Mouse (Mus musculus) hindbrain, embryonic 12.5 days (tissue): ENCODE measurements around the gene Jam3. TPM values are rescaled to one million over a fixed set of nuclear protein-coding genes. Genes with fewer than 3 reads are reported as not detected.
A peak's percentile ranks its signal among the peaks of the same experiment; 100 is the strongest.

Source experiments
- ATAC-seq: fragments of 200-750 bp; cut with Nextera tagmentation; 2 replicates; pipeline ENCODE4 v1.8.0; 2017; ENCODE audit warnings: moderate TSS enrichment; ENCODE audit not compliant: low FRiP score
- H3K27ac ChIP-seq: fragments of 300-500 bp; sonication (generic); 2 replicates; pipeline ENCODE4 v1.5.1; 2016; ENCODE audit warnings: mild to moderate bottlenecking
- H3K27me3 ChIP-seq: fragments of 300-500 bp; sonication (generic); 2 replicates; pipeline ENCODE4 v1.6.1; 2016; ENCODE audit warnings: mild to moderate bottlenecking
- H3K36me3 ChIP-seq: fragments of 300-500 bp; sonication (generic); 2 replicates; pipeline ENCODE4 v1.6.1; 2016; ENCODE audit warnings: mild to moderate bottlenecking
- H3K4me1 ChIP-seq: fragments of 300-500 bp; sonication (generic); 2 replicates; pipeline ENCODE4 v1.6.1; 2016
- H3K4me2 ChIP-seq: fragments of 300-500 bp; sonication (generic); replicated peaks from 2 replicates; pipeline ENCODE4 v1.6.1; 2016; ENCODE audit warnings: mild to moderate bottlenecking
- H3K4me3 ChIP-seq: fragments of 300-500 bp; sonication (generic); 2 replicates; pipeline ENCODE4 v1.5.1; 2016; ENCODE audit warnings: mild to moderate bottlenecking
- H3K9ac ChIP-seq: fragments of 300-500 bp; sonication (generic); 2 replicates; pipeline ENCODE4 v1.6.1; 2016; ENCODE audit warnings: mild to moderate bottlenecking, moderate library complexity
- H3K9me3 ChIP-seq: fragments of 300-500 bp; sonication (generic); replicated peaks from 2 replicates; pipeline ENCODE4 v1.6.1; 2016; ENCODE audit warnings: mild to moderate bottlenecking
- WGBS: fragments of 180-500 bp; shearing (Covaris S2); methylation state at CpG from one replicate; pipeline ENCODE4 v1.1.7; 2016; 5-methylcytosine and 5-hydroxymethylcytosine counted together
- polyA plus RNA-seq: library from polyadenylated mRNA; unstranded; fragments of >200 nt; fragmentation: Nextera tagmentation; extraction: Ambion mirVana; gene quantifications from 2 replicates; pipeline ENCODE4 v1.2.1, GENCODE M21; 2016

The Jam3 gene
- polyA plus RNA-seq, 1 experiment from 2014 or later, result 131 TPM

DNA sequence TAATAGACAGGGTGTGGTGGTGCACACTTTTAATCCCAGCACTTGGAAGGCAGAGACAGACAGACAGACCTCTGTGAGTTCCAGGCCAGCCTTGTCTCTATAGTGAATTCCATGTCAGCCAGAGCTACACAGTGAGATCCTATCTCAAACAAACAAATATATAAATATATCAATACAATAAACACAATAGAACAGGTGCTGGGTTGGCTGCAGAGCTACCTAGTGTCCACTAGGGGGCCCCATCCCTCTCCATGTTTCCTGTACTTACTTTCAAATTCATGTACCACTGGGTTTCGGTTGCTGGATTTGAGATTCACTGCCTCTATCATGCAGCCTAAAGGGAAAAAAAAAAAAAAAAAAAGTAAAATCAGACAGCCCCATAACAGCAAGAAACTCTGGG lies 49.1 kb downstream of the Jam3 start:
- peaks cover 6% of the 10 kb centered on the region; the same call in 1 of the 2 replicates for H3K4me1 ChIP-seq
- WGBS, result 50% methylated on average over 1 of the region's 1 CpGs
- H3K9me3 ChIP-seq, result no peaks in the 10 kb centered on the region
- no peaks in the 10 kb centered on the region for H3K27me3 ChIP-seq
- H3K4me2 ChIP-seq, result no peak overlapping the region
- ATAC-seq, result 0 out of 2 replicates have a peak, but pooled peaks have one; percentile 17
- H3K27ac ChIP-seq, result no peak overlapping the region
- H3K36me3 ChIP-seq, result peaks cover 45% of the 10 kb centered on the region
- no peak overlapping the region for H3K9ac ChIP-seq
- H3K4me3 ChIP-seq, result no peak overlapping the region

DNA sequence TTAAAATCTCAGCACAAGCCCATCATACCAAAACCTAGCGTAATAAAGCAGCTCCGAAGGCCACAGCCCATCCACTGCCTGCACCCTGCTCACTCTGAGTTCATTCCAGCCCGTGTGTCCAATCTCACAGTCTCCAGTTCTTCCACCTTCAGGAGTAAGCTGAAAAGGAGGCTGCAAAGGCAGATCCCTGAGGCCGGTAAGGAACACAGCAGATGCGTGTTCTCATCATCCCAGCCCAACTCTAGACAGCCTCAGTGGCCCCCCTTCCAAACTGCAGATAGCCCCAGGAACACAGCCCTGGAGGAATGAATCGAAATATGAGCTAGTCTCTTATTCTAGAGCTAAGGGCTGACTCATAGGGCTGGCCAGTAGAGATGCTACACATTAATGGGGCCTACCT lies 53.8 kb downstream of the Jam3 start:
- no peak overlapping the region for H3K4me3 ChIP-seq
- 90% methylated on average over 6 of the region's 6 CpGs for WGBS
- H3K27ac ChIP-seq, result no peak overlapping the region
- H3K9me3 ChIP-seq, result no peaks in the 10 kb centered on the region
- H3K9ac ChIP-seq, result no peak overlapping the region
- no peaks in the 10 kb centered on the region for H3K27me3 ChIP-seq
- no peaks in the 10 kb centered on the region; the same call in 1 of the 2 replicates for H3K4me1 ChIP-seq
- peaks cover 85% of the 10 kb centered on the region for H3K36me3 ChIP-seq
- no peak overlapping the region for H3K4me2 ChIP-seq
- no peak for ATAC-seq

DNA sequence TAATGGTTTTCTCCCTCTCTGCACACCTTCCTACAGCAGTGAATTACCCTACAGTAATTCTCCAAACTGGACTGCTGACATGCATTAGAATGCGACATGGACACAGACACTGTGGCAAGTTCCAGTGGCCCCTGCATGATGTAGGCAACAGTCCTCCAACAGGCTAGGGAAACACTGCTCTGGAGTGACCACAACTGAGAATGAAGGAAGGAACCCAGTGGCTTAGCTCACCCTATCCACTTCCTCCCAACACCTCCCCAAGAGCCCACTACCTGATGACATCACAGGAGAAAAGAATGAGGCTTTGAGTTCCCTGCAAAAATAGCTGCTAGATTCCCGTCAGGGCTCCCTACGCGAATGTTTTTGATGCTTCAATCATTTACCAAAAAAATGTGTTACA lies 55.7 kb downstream of the Jam3 start:
- 90% methylated on average over 4 of the region's 4 CpGs for WGBS
- H3K36me3 ChIP-seq, result peaks cover 91% of the 10 kb centered on the region

DNA sequence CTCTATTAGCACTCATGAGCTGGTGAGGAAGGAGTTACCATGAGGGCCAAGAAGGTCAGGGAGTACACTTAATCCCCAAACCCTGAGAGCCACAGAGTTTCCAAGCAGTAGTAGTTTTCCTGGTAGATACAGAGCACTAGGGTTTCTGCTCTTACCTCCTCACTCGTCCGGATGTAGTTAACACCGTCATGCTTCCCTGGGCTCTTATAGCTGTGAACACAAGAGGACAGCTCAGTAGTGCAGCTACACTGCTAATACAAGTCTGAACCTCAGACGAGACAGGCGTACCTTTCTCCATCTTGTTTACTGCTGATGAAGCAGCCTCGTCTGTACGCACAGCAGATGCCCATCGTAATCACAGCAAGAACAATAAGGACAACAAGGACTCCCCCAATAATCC lies 56.7 kb downstream of the Jam3 start:
- no peak overlapping the region for H3K27ac ChIP-seq
- H3K4me3 ChIP-seq, result no peak overlapping the region
- WGBS, result 83% methylated on average over 8 of the region's 8 CpGs
- H3K4me1 ChIP-seq, result no peaks in the 10 kb centered on the region; the same call in 1 of the 2 replicates
- no peaks in the 10 kb centered on the region for H3K27me3 ChIP-seq
- H3K9me3 ChIP-seq, result no peaks in the 10 kb centered on the region
- no peak for ATAC-seq
- H3K9ac ChIP-seq, result no peak overlapping the region
- H3K36me3 ChIP-seq, result peaks cover 89% of the 10 kb centered on the region
- H3K4me2 ChIP-seq, result no peak overlapping the region

More for the DNA sequence above, 55.7 kb downstream of the Jam3 start:
- Histone ChIP-seq H3K27ac (no peak overlapping the region), H3K4me2 (no peak overlapping the region), H3K9ac (no peak overlapping the region), H3K4me1 (no peaks in the 10 kb centered on the region; the same call in 1 of the 2 replicates), H3K9me3 (no peaks in the 10 kb centered on the region), H3K27me3 (no peaks in the 10 kb centered on the region), H3K4me3 (no peak overlapping the region)
- ATAC-seq, result no peak

DNA sequence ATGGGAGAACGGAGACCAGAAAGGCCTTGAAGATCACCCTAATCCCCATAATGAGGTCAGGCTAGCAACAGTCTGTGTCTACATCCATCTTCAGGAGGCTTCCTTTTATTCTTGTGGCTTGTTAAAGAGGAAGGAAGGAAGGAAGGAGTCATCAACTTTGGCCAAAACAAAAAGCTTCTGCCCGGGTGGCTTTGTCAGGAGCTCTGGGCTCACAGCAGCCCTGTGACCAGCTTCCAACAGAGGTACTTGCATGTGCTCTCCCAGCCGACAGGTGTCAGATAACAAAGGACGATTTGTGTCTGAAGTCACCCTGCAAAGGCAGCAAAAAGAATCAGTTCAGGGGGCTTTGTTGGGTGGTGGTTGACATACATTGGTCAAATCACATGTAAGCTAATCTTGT lies 57.1 kb downstream of the Jam3 start:
- 47% methylated on average over 4 of the region's 4 CpGs for WGBS
- Histone ChIP-seq H3K4me2 (no peak overlapping the region), H3K27ac (no peak overlapping the region), H3K4me1 (no peaks in the 10 kb centered on the region; the same call in 1 of the 2 replicates), H3K9ac (no peak overlapping the region), H3K9me3 (no peaks in the 10 kb centered on the region), H3K36me3 (peaks cover 89% of the 10 kb centered on the region), H3K4me3 (no peak overlapping the region), H3K27me3 (no peaks in the 10 kb centered on the region)
- ATAC-seq, result no peak

DNA sequence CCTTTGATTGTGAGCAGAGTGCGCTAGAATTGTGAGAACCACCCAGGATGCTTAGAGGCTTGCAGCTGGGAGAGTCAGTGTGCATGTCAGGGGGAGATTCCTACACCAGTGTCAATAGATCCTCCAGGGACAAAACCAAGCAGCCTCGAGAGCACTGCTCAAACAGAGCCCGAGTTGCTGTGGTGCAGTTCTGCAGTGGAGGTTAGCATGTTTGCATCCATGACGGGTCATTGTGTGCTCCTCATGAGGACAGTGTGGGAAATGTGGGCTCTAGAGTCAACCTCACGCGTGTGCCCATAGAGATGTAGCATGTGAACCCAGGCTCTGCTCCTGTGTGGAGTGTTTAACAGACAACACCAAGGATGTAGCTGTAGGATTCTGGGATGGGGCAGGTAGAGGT lies 62.3 kb downstream of the Jam3 start:
- 90% methylated on average over 6 of the region's 6 CpGs for WGBS
- ATAC-seq, result no peak
- Histone ChIP-seq H3K27me3 (no peaks in the 10 kb centered on the region), H3K4me1 (no peaks in the 10 kb centered on the region), H3K9me3 (no peaks in the 10 kb centered on the region), H3K4me2 (no peak overlapping the region), H3K27ac (no peak overlapping the region), H3K4me3 (no peak overlapping the region), H3K9ac (no peak overlapping the region), H3K36me3 (peaks cover 84% of the 10 kb centered on the region)

DNA sequence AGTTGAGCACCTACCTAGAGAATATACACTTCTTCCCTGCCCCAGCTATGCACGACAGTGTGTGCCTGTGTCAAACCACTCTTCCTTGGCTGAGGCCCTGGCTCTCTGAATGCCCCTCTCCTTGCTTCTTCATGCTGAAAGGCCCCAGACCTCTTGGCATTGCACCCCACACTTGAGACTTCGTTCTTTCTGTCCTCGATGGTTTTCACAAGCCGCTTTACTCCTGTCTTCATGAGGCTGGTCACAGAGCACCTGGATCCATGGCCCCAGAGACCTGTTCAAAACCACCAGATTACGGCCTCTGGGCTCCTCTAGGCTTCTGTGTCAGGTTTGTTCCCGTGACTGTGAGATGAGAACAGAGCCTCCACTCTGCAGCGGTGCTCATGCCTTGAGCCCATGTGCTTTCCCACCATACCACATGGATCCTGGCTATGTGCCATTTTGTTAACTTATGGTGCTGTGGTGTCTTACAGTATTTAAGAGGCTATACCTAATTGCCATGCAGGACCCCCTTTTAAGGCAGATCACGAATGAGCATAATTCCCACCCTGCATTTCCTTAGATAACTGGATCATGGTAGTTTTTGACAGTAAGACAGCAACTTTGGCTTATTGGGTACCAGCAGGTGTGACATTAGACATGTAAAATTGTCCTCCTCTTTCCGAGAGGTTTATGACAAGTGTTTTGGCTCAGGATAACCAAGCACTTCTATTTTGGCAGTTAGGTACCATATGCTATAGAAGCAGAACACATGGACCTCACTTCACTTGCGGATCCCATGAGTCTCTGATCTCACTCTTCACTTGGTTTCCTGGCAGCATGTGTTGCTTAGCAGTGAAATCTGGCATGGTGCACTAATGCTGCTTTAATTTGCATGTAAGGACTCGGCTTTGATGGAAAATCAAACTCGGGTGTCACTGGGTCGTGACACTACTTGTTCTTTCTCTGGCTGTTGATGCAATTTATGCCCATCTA lies 64.1 kb downstream of the Jam3 start:
- Histone ChIP-seq H3K4me1 (no peaks in the 10 kb centered on the region), H3K36me3 (peaks cover 88% of the 10 kb centered on the region), H3K4me2 (no peak overlapping the region), H3K27me3 (no peaks in the 10 kb centered on the region), H3K9ac (no peak overlapping the region), H3K9me3 (no peaks in the 10 kb centered on the region), H3K27ac (no peak overlapping the region), H3K4me3 (no peak overlapping the region)
- ATAC-seq, result no peak
- WGBS, result 92% methylated on average over 13 of the region's 13 CpGs

DNA sequence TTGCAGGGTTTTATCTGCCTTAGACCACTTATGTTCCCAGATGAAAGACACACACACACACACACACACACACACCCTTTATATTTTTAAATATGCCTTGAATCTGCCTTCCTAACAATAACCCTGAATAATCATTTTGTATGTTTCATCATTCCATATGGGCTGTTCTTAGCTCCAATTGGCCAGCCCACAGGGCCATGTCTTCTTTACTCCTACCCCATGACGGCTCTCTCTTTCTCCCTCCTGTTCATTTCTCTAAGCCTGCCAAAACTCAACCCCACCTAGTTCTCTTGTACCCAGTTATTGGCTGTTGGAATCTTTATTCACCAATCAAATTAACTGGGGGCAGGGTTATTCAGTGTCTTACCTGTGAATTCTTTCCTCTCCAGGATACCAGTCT lies 65.1 kb downstream of the Jam3 start:
- H3K9ac ChIP-seq, result no peak overlapping the region
- H3K4me3 ChIP-seq, result no peak overlapping the region
- no peaks in the 10 kb centered on the region for H3K4me1 ChIP-seq
- no peaks in the 10 kb centered on the region for H3K27me3 ChIP-seq
- peaks cover 88% of the 10 kb centered on the region for H3K36me3 ChIP-seq
- 92% methylated on average over 1 of the region's 1 CpGs for WGBS
- H3K27ac ChIP-seq, result no peak overlapping the region
- no peaks in the 10 kb centered on the region for H3K9me3 ChIP-seq
- ATAC-seq, result no peak
- H3K4me2 ChIP-seq, result no peak overlapping the region

DNA sequence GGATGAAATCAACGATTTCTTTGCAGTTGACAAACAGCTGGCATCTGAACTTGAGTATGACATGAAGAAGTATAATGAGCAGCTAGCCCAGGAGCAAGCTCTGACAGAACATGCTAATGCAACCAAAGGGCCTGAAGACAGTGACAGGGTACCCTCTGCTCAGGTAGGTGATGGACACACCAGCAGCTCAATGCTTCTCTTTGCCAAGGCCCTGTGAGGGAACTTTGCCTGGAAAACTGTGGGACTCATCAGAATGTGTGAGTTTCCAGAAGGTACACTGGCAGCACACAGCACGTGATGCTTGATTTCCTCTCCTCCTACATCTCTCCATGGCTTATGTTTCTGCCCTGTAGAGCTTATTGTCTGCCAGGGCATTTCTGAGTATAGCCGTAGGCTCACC lies 67.8 kb downstream of the Jam3 start:
- Histone ChIP-seq H3K27ac (no peak overlapping the region), H3K9ac (no peak overlapping the region), H3K36me3 (peaks cover 94% of the 10 kb centered on the region), H3K27me3 (no peaks in the 10 kb centered on the region), H3K4me2 (no peak overlapping the region), H3K4me3 (no peak overlapping the region), H3K9me3 (no peaks in the 10 kb centered on the region), H3K4me1 (no peaks in the 10 kb centered on the region)
- no peak for ATAC-seq
- WGBS, result 97% methylated on average over 3 of the region's 3 CpGs

DNA sequence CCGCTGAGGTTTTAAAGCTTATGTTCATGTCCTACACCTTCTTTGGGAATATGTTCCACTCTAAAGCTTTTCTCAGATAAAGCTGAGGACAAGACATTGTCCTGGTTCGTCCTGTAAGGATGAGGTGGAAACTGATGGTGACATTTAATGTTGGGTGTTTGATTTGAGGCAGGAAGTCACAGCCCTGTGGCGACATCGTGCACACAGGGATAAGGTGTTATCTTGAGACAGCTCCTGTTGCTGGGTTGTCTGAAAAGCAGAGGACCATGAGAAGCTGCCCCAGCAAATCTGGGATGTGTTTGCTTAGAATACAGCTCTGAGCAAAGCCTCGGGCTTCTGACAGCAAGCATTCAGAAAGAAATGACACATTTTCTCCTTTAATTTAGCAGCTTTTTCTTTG lies 69.0 kb downstream of the Jam3 start:
- Histone ChIP-seq H3K4me1 (no peaks in the 10 kb centered on the region), H3K27me3 (no peaks in the 10 kb centered on the region), H3K36me3 (peaks cover 89% of the 10 kb centered on the region), H3K4me3 (no peak overlapping the region), H3K9me3 (no peaks in the 10 kb centered on the region), H3K4me2 (no peak overlapping the region), H3K27ac (no peak overlapping the region), H3K9ac (no peak overlapping the region)
- WGBS, result 90% methylated on average over 5 of the region's 5 CpGs
- no peak for ATAC-seq

DNA sequence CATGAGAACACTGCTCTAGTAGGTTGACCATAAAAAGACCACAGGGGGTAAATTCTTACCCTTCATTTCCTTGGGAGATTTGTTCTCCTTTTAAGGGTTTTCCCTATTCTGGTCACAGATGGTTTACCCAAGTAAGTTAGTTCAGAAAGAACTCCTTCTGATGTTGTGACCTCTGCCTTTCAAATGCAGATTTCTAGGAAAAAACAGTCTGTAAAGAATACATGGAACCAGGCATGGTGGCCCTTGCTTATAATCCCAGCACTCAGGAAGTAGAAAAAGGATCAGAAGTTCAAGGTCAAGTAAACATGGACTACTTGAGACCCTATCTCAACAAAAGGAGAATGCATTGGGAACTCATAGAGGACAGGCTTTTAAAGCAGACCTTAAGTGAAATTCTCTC lies 79.4 kb downstream of the Jam3 start:
- Histone ChIP-seq H3K36me3 (peaks cover 42% of the 10 kb centered on the region), H3K9ac (no peak overlapping the region), H3K9me3 (no peaks in the 10 kb centered on the region), H3K4me1 (no peaks in the 10 kb centered on the region), H3K4me2 (no peak overlapping the region), H3K4me3 (no peak overlapping the region), H3K27ac (no peak overlapping the region), H3K27me3 (no peaks in the 10 kb centered on the region)
- ATAC-seq, result no peak

DNA sequence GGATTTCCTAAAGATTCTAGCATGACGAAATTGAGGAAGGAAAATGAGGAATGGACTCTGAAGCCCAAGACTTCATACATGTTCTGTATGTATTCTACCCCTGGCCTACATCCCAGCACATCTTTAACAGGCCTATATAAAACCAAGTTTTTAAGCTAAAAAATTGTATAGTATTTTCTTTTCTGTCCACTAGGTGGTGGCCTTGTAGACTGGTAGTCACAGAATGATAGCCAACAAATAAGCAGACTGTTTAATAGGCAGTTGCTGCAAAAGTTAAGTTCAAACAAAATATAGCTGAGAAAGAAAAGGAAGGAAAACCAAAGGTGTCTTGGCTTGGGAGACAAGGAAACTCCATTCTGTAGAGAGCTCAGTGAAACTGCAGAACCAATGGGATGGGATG lies 80.5 kb downstream of the Jam3 start:
- 89% methylated on average over 1 of the region's 1 CpGs for WGBS
- H3K27ac ChIP-seq, result no peak overlapping the region
- no peak overlapping the region for H3K4me3 ChIP-seq
- H3K4me2 ChIP-seq, result no peak overlapping the region
- H3K4me1 ChIP-seq, result no peaks in the 10 kb centered on the region
- H3K36me3 ChIP-seq, result peaks cover 49% of the 10 kb centered on the region
- H3K27me3 ChIP-seq, result no peaks in the 10 kb centered on the region
- no peak for ATAC-seq
- H3K9ac ChIP-seq, result no peak overlapping the region
- H3K9me3 ChIP-seq, result no peaks in the 10 kb centered on the region

DNA sequence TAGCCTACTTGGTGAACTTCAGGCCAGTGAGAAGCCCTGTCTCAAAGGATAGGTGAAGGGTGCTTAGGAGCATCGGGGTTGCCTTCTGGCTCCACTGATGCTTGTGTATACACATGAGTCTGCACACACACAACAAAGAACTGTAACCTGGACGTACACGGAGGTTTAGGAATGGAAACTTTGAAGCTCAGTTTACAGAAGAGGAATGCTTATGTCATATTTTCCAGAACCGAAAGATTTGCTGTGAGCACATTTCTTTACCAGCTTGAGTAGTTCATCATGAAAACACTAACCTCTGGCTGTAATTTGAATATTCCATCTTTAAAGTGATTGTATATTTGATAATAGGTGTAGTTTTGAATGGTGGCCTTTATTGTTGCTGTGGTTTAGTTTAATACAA lies 84.3 kb downstream of the Jam3 start:
- H3K9me3 ChIP-seq, result no peaks in the 10 kb centered on the region
- H3K4me3 ChIP-seq, result no peak overlapping the region
- ATAC-seq, result no peak
- H3K4me1 ChIP-seq, result no peaks in the 10 kb centered on the region
- H3K27ac ChIP-seq, result no peak overlapping the region
- no peaks in the 10 kb centered on the region for H3K27me3 ChIP-seq
- 90% methylated on average over 4 of the region's 4 CpGs for WGBS
- H3K36me3 ChIP-seq, result peaks cover 72% of the 10 kb centered on the region
- H3K4me2 ChIP-seq, result no peak overlapping the region
- no peak overlapping the region for H3K9ac ChIP-seq
